Mouse (Mus musculus): ENCODE data around the gene Nrp1. TPM values are rescaled to one million over a fixed set of nuclear protein-coding genes. Genes with fewer than 3 reads are reported as not detected.

The Nrp1 gene
- polyA plus RNA-seq, 1 experiment, result 6.0 TPM

DNA sequence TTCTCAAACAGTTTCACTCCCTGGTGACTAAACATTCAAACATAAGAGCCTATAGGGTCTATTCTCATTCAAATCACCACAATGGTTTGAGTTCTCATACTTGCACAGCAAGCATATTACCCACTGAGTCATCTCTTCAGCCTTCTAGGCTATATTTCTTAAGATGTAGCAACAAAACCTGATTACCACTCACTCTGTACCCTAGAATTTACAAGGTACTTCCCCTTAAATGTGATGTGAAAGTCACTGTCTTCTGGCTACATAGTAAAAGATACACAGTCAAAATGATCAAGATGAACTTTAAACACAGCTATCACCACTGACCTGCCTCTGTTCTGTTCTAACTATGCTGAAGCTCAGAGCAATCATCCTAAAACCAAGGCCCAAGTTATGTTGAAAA is 7.2 kb upstream of the Nrp1 start:
- Histone ChIP-seq H3K27ac (ENCODE audit: control insufficient read depth, insufficient read depth, low read depth, low read length, poor library complexity) (no peak overlapping the region), H3K4me3 (replicated peaks; ENCODE audit: control insufficient read depth, low read depth, low read length) (no peak overlapping the region), H3K4me1 (ENCODE audit: control insufficient read depth, insufficient read depth, low read length) (no peaks in the 10 kb centered on the region; the same call in 1 of the 2 replicates)
- TF ChIP-seq CTCF (IDR thresholded peaks at IDR 0.05; ENCODE audit: control insufficient read depth, insufficient read depth, low read length), result no peak
- TF ChIP-seq POLR2A (IDR thresholded peaks at IDR 0.05; ENCODE audit: borderline replicate concordance, control insufficient read depth, low read depth, low read length), result no peak

GRCm38 (mm10) chr8:128352821-128353220 is 5.6 kb upstream of the Nrp1 start:
- Histone ChIP-seq H3K4me3 (replicated peaks; ENCODE audit: control insufficient read depth, low read depth, low read length) (no peak overlapping the region), H3K27ac (ENCODE audit: control insufficient read depth, insufficient read depth, low read depth, low read length, poor library complexity) (no peak overlapping the region), H3K4me1 (ENCODE audit: control insufficient read depth, insufficient read depth, low read length) (no peaks in the 10 kb centered on the region; the same call in 1 of the 2 replicates)
- TF ChIP-seq POLR2A (IDR thresholded peaks at IDR 0.05; ENCODE audit: borderline replicate concordance, control insufficient read depth, low read depth, low read length), result no peak
- no peak for TF ChIP-seq CTCF (IDR thresholded peaks at IDR 0.05; ENCODE audit: control insufficient read depth, insufficient read depth, low read length)
- WGBS, result 67% methylated on average over 2 of the region's 2 CpGs

DNA sequence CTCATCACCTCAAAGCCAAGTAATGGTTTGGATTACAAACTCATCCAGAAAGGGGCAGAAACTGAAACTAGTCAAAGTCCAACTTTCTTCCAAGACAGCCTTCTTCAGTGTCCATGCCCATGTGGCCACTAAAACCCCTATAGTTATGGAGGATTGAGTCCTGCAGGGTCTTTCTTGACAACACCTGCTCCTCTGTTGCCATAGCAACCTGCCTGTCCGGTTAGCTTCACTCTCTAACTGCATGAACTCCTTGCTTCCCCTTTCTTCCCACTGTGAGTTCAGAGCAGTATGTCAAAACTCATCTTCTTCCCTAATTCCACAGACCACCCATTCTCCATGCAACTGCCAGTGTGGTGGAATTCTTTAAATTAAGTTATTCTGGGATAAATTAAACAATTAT is 4.4 kb upstream of the Nrp1 start:
- H3K4me1 ChIP-seq (ENCODE audit: control insufficient read depth, insufficient read depth, low read length), result no peaks in the 10 kb centered on the region; the same call in 1 of the 2 replicates
- H3K27ac ChIP-seq (ENCODE audit: control insufficient read depth, insufficient read depth, low read depth, low read length, poor library complexity), result no peak overlapping the region
- no peak for TF ChIP-seq CTCF (IDR thresholded peaks at IDR 0.05; ENCODE audit: control insufficient read depth, insufficient read depth, low read length)
- TF ChIP-seq POLR2A (IDR thresholded peaks at IDR 0.05; ENCODE audit: borderline replicate concordance, control insufficient read depth, low read depth, low read length), result no peak
- WGBS, result 0% methylated on average over 1 of the region's 1 CpGs
- no peak overlapping the region for H3K4me3 ChIP-seq (replicated peaks; ENCODE audit: control insufficient read depth, low read depth, low read length)

DNA sequence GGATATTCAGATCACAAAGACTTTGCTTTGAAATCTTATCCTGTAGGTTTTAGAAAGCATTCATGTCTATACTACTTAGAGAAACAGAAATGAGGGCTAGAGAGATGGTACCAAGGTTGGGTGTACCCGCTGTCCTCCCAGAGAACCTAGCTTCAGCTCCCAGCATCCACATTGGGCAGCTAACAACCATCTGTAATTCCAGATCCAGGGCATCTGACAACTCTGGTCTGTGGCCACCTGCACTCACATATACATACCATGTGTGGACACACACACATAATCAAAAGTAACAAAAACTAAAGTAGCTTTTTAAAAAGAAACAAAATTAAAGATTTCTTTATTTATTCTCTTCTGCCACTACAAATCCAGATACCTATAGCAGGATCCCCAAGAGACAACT is 3.3 kb upstream of the Nrp1 start:
- WGBS, result 91% methylated on average over 1 of the region's 1 CpGs
- no peaks in the 10 kb centered on the region; the same call in 1 of the 2 replicates for H3K4me1 ChIP-seq (ENCODE audit: control insufficient read depth, insufficient read depth, low read length)

DNA sequence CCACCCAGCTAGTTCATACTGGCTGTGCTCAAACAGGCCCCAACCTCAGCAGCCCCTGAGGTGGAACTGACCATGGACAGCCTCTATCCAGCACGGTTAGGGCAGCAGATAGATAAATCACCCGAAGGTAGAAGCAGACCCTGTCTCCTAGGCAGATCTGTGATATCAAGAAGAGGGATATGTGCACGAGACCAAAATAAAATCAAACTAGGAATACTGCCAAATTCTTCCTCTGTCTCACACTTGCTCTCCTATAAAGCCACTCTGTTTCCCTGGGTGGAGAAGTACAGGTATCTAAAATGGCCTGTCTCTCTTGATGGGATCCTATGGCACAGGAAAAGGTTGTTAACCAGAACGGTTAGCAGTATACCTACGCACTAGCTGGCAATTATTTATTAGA is 2.2 kb upstream of the Nrp1 start:
- WGBS, result 73% methylated on average over 5 of the region's 5 CpGs
- no peak overlapping the region for H3K4me3 ChIP-seq (replicated peaks; ENCODE audit: control insufficient read depth, low read depth, low read length)
- TF ChIP-seq CTCF (IDR thresholded peaks at IDR 0.05; ENCODE audit: control insufficient read depth, insufficient read depth, low read length), result no peak
- no peak for TF ChIP-seq POLR2A (IDR thresholded peaks at IDR 0.05; ENCODE audit: borderline replicate concordance, control insufficient read depth, low read depth, low read length)
- H3K27ac ChIP-seq (ENCODE audit: control insufficient read depth, insufficient read depth, low read depth, low read length, poor library complexity), result no peak overlapping the region; the same call in 1 of the 2 replicates
- H3K4me1 ChIP-seq (ENCODE audit: control insufficient read depth, insufficient read depth, low read length), result no peaks in the 10 kb centered on the region; the same call in 1 of the 2 replicates

More for the DNA sequence above, 3.3 kb upstream of the Nrp1 start:
- Histone ChIP-seq H3K27ac (ENCODE audit: control insufficient read depth, insufficient read depth, low read depth, low read length, poor library complexity) (no peak overlapping the region), H3K4me3 (replicated peaks; ENCODE audit: control insufficient read depth, low read depth, low read length) (no peak overlapping the region)
- no peak for TF ChIP-seq CTCF (IDR thresholded peaks at IDR 0.05; ENCODE audit: control insufficient read depth, insufficient read depth, low read length)
- TF ChIP-seq POLR2A (IDR thresholded peaks at IDR 0.05; ENCODE audit: borderline replicate concordance, control insufficient read depth, low read depth, low read length), result no peak

DNA sequence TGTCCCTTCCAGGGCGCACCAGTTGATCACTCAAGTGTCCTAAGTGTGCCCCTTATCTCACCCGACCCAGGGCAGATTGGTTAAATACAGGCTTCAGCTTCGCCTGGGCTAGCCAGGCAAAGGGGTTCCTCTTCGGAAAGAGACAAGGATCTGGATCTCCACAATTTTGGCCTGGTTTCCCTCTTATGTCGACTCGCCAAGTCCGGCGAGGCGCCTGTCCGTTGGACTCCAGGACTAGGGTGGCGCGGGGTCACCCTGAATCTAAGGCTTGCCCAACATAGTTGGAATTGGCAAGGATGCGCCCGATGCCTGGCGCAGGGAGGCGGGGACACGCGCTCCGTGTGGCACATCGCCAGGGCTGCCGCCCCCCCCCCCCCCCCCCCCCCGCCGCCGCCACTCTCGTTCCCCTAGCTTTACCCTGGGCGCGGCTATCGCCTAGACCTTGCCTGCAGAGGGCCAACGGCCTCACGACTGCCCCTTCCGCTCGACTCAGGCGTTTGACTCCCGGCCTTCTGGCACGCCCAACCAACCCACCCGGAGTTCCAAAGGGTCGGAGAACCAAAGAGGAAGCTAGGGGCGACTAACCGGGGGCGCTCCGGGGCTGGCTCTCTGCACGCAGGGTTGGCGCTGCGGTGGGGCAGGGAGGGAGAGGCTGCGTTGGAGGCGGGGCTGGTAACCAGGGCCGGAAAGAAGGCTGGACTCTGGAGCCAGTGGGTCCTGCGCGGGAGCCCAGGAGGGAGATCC is 1.4 kb upstream of the Nrp1 start:
- no peak for TF ChIP-seq POLR2A (IDR thresholded peaks at IDR 0.05; ENCODE audit: borderline replicate concordance, control insufficient read depth, low read depth, low read length)
- TF ChIP-seq CTCF (IDR thresholded peaks at IDR 0.05; ENCODE audit: control insufficient read depth, insufficient read depth, low read length), result peak; percentile 25; the same call in 1 of the 2 replicates
- 4% methylated on average over 40 of the region's 49 CpGs for WGBS
- Histone ChIP-seq H3K4me3 (replicated peaks; ENCODE audit: control insufficient read depth, low read depth, low read length) (peak overlapping the region; percentile 82), H3K4me1 (ENCODE audit: control insufficient read depth, insufficient read depth, low read length) (no peaks in the 10 kb centered on the region; the same call in 1 of the 2 replicates), H3K27ac (ENCODE audit: control insufficient read depth, insufficient read depth, low read depth, low read length, poor library complexity) (peak overlapping the region; percentile 66)

GRCm38 (mm10) chr8:128357540-128358405 is 631 bp upstream of the Nrp1 start:
- Histone ChIP-seq H3K27ac (ENCODE audit: control insufficient read depth, insufficient read depth, low read depth, low read length, poor library complexity) (peak overlapping the region; percentile 66), H3K4me1 (ENCODE audit: control insufficient read depth, insufficient read depth, low read length) (no peaks in the 10 kb centered on the region; the same call in 1 of the 2 replicates), H3K4me3 (replicated peaks; ENCODE audit: control insufficient read depth, low read depth, low read length) (peak overlapping the region; percentile 82)
- TF ChIP-seq CTCF (IDR thresholded peaks at IDR 0.05; ENCODE audit: control insufficient read depth, insufficient read depth, low read length) (peak; percentile 36; the same call in 1 of the 2 replicates), POLR2A (IDR thresholded peaks at IDR 0.05; ENCODE audit: borderline replicate concordance, control insufficient read depth, low read depth, low read length) (no peak)
- WGBS, result under 1% methylated on average over 29 of the region's 29 CpGs
